ENCODE assay signal across 13 mouse cellular contexts in genomic region chr2:71934046-71934445, GRCm38 (mm10).
"Had no signal": no experiment of that assay in that cellular context is flagged by ENCODE, and none has a peak within 500 bp of the region (broad histone marks: within the 10 kb centered on the region; RNA-seq: fewer than 3 reads in every experiment).

No protein-coding gene starts in this region.

- DNase-seq: gastrocnemius, postnatal 14 days; gastrocnemius, postnatal 36 days; heart, adult 18-20 months; heart, postnatal 14 days; heart, postnatal 36 days; kidney, adult 11 months; kidney, adult 2 months; kidney, adult 9 months; kidney, postnatal 14 days; kidney, postnatal 36 days; layer of hippocampus, adult 9-11 months; layer of hippocampus, postnatal 36 days; left cerebral cortex, postnatal 4 days had no signal
